8 mouse cellular contexts compared by ENCODE assay signal in genomic region chr9:64021853-64022561, GRCm38 (mm10). TPM values are rescaled to one million over a fixed set of nuclear protein-coding genes. Genes with fewer than 3 reads are reported as not detected.
DNase-seq lines count a peak whose midpoint lies in the region; ATAC-seq and TF ChIP-seq lines count a peak whose summit lies in the region.

Smad6 (minus strand) TSS chr9:64022059.

- H3K4me1 ChIP-seq in cortical plate, adult 2 months (ENCODE audit: control insufficient read depth, insufficient read depth, low read length), result no peaks in the 10 kb centered on the region

- H3K4me3 ChIP-seq in cortical plate, adult 2 months (ENCODE audit: insufficient read depth, low read length), result peak within 1 kb of the TSS; percentile 35

- no peak for TF ChIP-seq CTCF in cortical plate, adult 2 months (IDR thresholded peaks at IDR 0.05; ENCODE audit: extremely low read depth, insufficient read depth, low read length)

- peak within 1 kb of the TSS; percentile 72 for H3K27ac ChIP-seq in cortical plate, adult 2 months (ENCODE audit: insufficient read depth, low read length)

- peak; percentile 54 for ATAC-seq in megakaryocyte progenitor cell, adult 5-6 weeks (replicated peaks; ENCODE audit: poor library complexity)
- no peak for ATAC-seq in inflammation-experienced regulatory T-cells, adult 6 months

- 0 out of 2 replicates have a peak, but pooled peaks have one; percentile 29 for TF ChIP-seq POLR2A in cortical plate, adult 2 months (IDR thresholded peaks at IDR 0.05; ENCODE audit: extremely low read depth, insufficient read depth, low read length)

- DNase-seq in ZHBTc4 (ENCODE audit: low read depth, low spot score), result peak; percentile 97
- DNase-seq in gastrocnemius, postnatal 14 days, result peak; percentile 88
- DNase-seq in induced T-regulatory cell, adult 2 months (ENCODE audit: low read depth), result peak; percentile 80
- DNase-seq in left cerebral cortex, postnatal 10 days (ENCODE audit: extremely low spot score in 1 of 2, low spot score in 2 of 2), result peak; percentile 65 to 91
- DNase-seq in right cerebral cortex, postnatal 25 days, result peak; percentile 69

- intact Hi-C loops in gastrocnemius, postnatal 14 days (cut with DNase I; ENCODE audit: low total_unique reads), result loop anchor here (5.0 kb wide), 1 partner anchor 65 kb away; no protein-coding TSS in a partner anchor
- intact Hi-C loops in left cerebral cortex, postnatal 10 days (cut with DNase I), result loop anchor here (1.0 to 5.0 kb wide), 2 partner anchors 63 to 65 kb away; no protein-coding TSS in a partner anchor

RNA-seq across cellular contexts. Expression of gene Smad6, which starts in this region (rescaled TPM):
- polyA plus RNA-seq in cortical plate, adult 2 months (2012; rRNA removed), result 2.6 and 2.9 TPM in 2 replicates
- total RNA-seq in gastrocnemius, postnatal 14 days (2021), result 1 to 10 TPM; 1.9 to 2.9 TPM
- total RNA-seq in left cerebral cortex, postnatal 10 days (2021), result 1 to 10 TPM; 1.6 to 2.0 TPM
- total RNA-seq in megakaryocyte progenitor cell, adult 5-6 weeks (2015), result 0.34 and 0.72 TPM in 2 replicates
- 1.2 TPM in 2 replicates for total RNA-seq in megakaryocyte progenitor cell, adult 5-6 weeks (2017)
- not detected for polyA plus RNA-seq in inflammation-experienced regulatory T-cells, adult 6 months (2017; shearing (Covaris generic))
